Mouse (Mus musculus): ENCODE measurements at regions not wholly inside any gene's neighbourhood (a gene's known extent, or its start where the extent isn't known, plus 50 kb on each side); places are given as distances from the start of the nearest gene placed in this dataset.

DNA sequence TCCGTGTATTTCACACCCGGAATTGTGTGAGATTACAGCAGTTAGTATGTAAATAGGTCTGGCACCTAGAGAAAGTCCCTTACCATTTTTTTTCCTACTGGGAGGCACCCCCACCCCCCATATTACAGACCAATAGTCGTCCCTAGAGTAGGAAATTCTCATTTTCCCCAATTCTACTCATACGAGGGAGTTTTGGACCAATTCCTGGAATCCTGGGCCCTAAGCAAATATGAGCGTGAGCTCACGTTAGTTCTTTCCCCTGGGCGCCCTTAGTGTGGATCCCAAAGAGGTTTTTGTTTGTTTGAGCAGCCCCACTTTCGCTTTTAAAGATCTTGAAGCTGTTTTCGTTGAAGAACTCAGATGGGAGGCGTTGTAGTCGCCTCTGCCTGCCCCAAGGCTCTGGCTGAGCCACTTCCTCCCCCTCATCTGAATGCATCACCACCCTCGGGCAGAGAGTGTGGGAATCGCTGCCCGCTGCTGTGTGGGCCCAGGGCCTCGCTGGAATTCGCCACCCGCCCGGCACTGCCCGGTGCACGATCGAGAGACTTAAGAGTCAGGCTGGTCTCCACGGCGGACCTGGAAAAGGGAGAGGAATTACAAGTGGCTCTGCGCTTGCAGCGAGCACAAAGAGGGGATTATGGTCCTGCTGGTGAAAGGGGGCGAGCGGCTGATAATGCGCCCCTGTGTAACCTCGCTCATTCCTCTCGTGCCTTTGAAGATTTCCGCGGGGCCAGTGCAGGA, 80.6 kb upstream of the Akt3 start:
- no peaks in the 10 kb centered on the region for H3K9me3 ChIP-seq (replicated peaks; ENCODE audit: control insufficient read depth, low read length)
- 0 out of 2 replicates have a peak, but pooled peaks cover 2% of the 10 kb centered on the region for H3K4me1 ChIP-seq (ENCODE audit: control insufficient read depth, insufficient read depth, low read length)
- peak overlapping the region; percentile 74 for H3K9ac ChIP-seq (ENCODE audit: low read length)
- H3K27me3 ChIP-seq (ENCODE audit: control insufficient read depth, insufficient read depth, low read length), result no peaks in the 10 kb centered on the region
- H3K27ac ChIP-seq (ENCODE audit: low read length), result 0 out of 2 replicates have a peak overlapping the region, but pooled peaks have one; percentile 6
- 5% methylated on average over 32 of the region's 32 CpGs for WGBS
- no peaks in the 10 kb centered on the region for H3K36me3 ChIP-seq (ENCODE audit: control insufficient read depth, insufficient read depth, low read length)
- H3K4me2 ChIP-seq (ENCODE audit: low read depth, low read length), result peak overlapping the region; percentile 86
- ATAC-seq (ENCODE audit: insufficient read depth, low FRiP score), result peak; percentile 77; the same call in 1 of the 2 replicates
- peak overlapping the region; percentile 53 for H3K4me3 ChIP-seq (replicated peaks; ENCODE audit: low read length)

- no peaks in the 10 kb centered on the region for H3K9me3 ChIP-seq (replicated peaks; ENCODE audit: control insufficient read depth, low read length)
- no peak for ATAC-seq (ENCODE audit: insufficient read depth, low FRiP score)
- no peak overlapping the region for H3K4me2 ChIP-seq (ENCODE audit: low read depth, low read length)
- H3K9ac ChIP-seq (ENCODE audit: low read length), result no peak overlapping the region
- H3K4me1 ChIP-seq (ENCODE audit: control insufficient read depth, insufficient read depth, low read length), result no peaks in the 10 kb centered on the region
- no peaks in the 10 kb centered on the region for H3K36me3 ChIP-seq (ENCODE audit: control insufficient read depth, insufficient read depth, low read length)
- H3K27me3 ChIP-seq (ENCODE audit: control insufficient read depth, insufficient read depth, low read length), result no peaks in the 10 kb centered on the region
- H3K4me3 ChIP-seq (replicated peaks; ENCODE audit: low read length), result no peak overlapping the region
- no peak overlapping the region for H3K27ac ChIP-seq (ENCODE audit: low read length)
Observed at GRCm38 (mm10) chr1:177337756-177338155, 79.8 kb upstream of the Akt3 start.

DNA sequence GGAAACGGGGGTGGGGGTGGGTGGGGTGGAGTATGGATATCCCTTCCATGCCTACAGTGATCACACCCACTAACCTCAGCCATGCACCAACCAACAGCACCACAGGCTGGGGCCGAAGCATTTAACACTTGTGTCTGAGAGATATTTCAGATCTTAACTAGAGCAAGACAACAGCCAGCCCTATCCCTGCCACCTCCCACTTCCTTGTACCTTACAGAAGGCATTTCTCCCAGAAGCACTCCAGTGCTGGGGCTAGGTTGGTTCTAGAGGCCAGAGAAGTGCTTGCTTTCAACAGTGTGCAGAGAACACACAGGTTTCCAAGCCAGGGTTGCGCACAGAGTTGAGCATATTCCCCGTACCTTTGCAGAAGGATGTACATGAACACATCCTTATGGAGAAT, 79.1 kb upstream of the Akt3 start:
- Histone ChIP-seq H3K27me3 (ENCODE audit: control insufficient read depth, insufficient read depth, low read length) (no peaks in the 10 kb centered on the region), H3K27ac (ENCODE audit: low read length) (no peak overlapping the region), H3K9me3 (replicated peaks; ENCODE audit: control insufficient read depth, low read length) (no peaks in the 10 kb centered on the region), H3K9ac (ENCODE audit: low read length) (no peak overlapping the region), H3K36me3 (ENCODE audit: control insufficient read depth, insufficient read depth, low read length) (no peaks in the 10 kb centered on the region), H3K4me1 (ENCODE audit: control insufficient read depth, insufficient read depth, low read length) (no peaks in the 10 kb centered on the region), H3K4me3 (replicated peaks; ENCODE audit: low read length) (no peak overlapping the region), H3K4me2 (ENCODE audit: low read depth, low read length) (no peak overlapping the region)
- no peak for ATAC-seq (ENCODE audit: insufficient read depth, low FRiP score)
- WGBS, result 84% methylated on average over 4 of the region's 4 CpGs

DNA sequence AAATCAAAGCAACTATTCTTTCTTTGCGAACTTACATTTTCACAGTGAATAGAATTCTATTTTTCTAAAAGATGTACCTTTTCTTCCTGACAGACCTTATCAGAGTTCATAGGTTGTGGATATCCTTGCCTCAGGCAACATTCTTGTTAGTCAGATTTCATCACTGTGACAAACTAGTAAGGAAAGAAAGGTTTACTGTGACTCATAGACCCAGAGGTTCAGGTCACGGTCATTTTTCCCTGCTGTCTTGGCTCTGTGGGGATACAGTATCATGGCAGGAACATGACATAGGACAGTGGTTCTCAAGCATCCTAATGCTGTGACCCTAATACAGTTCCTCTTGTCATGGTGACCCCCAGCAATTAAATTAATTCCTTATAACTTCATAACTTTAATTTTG, 78.4 kb upstream of the Akt3 start:
- Histone ChIP-seq H3K4me1 (ENCODE audit: control insufficient read depth, insufficient read depth, low read length) (no peaks in the 10 kb centered on the region), H3K27me3 (ENCODE audit: control insufficient read depth, insufficient read depth, low read length) (no peaks in the 10 kb centered on the region), H3K4me3 (replicated peaks; ENCODE audit: low read length) (no peak overlapping the region), H3K36me3 (ENCODE audit: control insufficient read depth, insufficient read depth, low read length) (no peaks in the 10 kb centered on the region), H3K27ac (ENCODE audit: low read length) (no peak overlapping the region), H3K4me2 (ENCODE audit: low read depth, low read length) (no peak overlapping the region), H3K9ac (ENCODE audit: low read length) (no peak overlapping the region), H3K9me3 (replicated peaks; ENCODE audit: control insufficient read depth, low read length) (no peaks in the 10 kb centered on the region)
- no peak for ATAC-seq (ENCODE audit: insufficient read depth, low FRiP score)
- 84% methylated on average over 2 of the region's 2 CpGs for WGBS

DNA sequence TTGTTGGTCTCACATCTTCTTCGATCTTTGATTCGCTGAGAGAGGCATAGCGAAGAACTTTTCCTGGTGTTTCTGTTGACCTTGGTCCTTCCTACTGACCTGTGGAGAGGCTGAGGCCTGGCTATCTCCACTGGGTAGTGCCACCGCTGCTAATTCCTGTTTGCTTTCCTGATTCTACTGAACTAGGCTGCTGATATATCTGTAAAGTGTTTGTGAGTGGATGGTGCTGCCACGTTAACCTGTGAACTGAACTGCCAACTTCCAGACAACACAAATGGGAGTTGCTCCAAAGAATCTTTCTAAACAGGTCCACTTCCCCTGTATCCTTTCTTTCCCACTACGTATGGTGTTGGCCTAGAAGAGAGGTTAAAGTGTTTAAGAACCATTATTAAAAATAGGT, 78.0 kb upstream of the Akt3 start:
- ATAC-seq (ENCODE audit: insufficient read depth, low FRiP score), result no peak
- H3K9me3 ChIP-seq (replicated peaks; ENCODE audit: control insufficient read depth, low read length), result no peaks in the 10 kb centered on the region
- no peaks in the 10 kb centered on the region for H3K4me1 ChIP-seq (ENCODE audit: control insufficient read depth, insufficient read depth, low read length)
- 85% methylated on average over 6 of the region's 6 CpGs for WGBS
- no peak overlapping the region for H3K9ac ChIP-seq (ENCODE audit: low read length)
- no peak overlapping the region for H3K4me3 ChIP-seq (replicated peaks; ENCODE audit: low read length)
- no peaks in the 10 kb centered on the region for H3K27me3 ChIP-seq (ENCODE audit: control insufficient read depth, insufficient read depth, low read length)
- no peak overlapping the region for H3K4me2 ChIP-seq (ENCODE audit: low read depth, low read length)
- H3K27ac ChIP-seq (ENCODE audit: low read length), result no peak overlapping the region
- H3K36me3 ChIP-seq (ENCODE audit: control insufficient read depth, insufficient read depth, low read length), result no peaks in the 10 kb centered on the region

DNA sequence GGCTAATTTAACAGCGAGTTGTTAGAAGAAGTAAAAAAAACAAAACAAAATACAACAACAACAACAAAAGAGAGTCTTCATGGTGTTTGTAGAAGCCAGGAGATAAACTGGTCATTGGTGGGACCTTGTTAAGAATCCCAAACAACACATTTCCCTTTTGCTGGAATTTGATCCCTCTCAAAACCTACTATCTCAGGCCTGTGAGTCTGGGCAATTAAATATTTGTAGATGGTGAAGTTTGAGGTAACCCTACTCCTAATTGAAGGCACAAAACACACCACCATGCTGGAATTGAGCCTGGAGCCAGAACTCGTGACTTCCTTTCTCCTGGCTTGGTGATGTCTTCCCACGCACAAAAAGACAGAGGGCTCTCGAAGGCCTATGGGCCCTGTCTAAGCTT, 65.4 kb upstream of the Akt3 start:
- 60% methylated on average over 4 of the region's 4 CpGs for WGBS
- peak overlapping the region; percentile 53 for H3K4me3 ChIP-seq (replicated peaks; ENCODE audit: low read length)

DNA sequence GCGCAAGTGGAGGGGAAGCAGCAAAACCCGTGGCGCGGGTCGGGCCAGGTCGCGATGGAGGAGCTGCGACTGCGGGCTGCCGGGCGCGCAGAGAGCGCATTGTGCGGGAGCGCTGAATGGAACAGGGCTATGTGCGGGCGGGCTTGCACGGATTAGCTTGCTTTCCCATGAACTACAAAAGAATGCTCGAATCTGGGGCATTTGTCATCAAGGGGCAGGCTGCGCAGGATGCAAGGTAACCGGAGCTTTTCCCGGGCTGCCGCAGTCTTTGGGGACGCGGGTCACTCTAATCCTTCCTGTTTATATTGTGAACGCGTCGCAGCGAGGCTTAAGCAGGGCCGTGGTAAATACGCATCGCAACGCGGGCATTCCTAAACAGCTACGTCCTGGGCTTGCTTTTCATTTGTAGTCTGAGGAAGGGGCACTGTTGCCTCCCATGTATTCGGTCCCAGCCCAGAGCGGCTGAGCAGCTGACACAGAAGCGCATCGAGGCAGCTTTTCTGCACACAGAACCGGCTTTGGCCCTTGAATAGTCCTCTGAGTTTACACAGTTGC, 64.8 kb upstream of the Akt3 start:
- peak overlapping the region; percentile 57 for H3K9ac ChIP-seq (ENCODE audit: low read length)
- H3K36me3 ChIP-seq (ENCODE audit: control insufficient read depth, insufficient read depth, low read length), result no peaks in the 10 kb centered on the region
- no peak for ATAC-seq (ENCODE audit: insufficient read depth, low FRiP score)
- no peaks in the 10 kb centered on the region for H3K9me3 ChIP-seq (replicated peaks; ENCODE audit: control insufficient read depth, low read length)
- no peaks in the 10 kb centered on the region for H3K27me3 ChIP-seq (ENCODE audit: control insufficient read depth, insufficient read depth, low read length)
- peak overlapping the region; percentile 95 for H3K4me2 ChIP-seq (ENCODE audit: low read depth, low read length)
- H3K27ac ChIP-seq (ENCODE audit: low read length), result no peak overlapping the region
- 0 out of 2 replicates have a peak, but pooled peaks cover 2% of the 10 kb centered on the region for H3K4me1 ChIP-seq (ENCODE audit: control insufficient read depth, insufficient read depth, low read length)
- WGBS, result under 1% methylated on average over 40 of the region's 40 CpGs
- H3K4me3 ChIP-seq (replicated peaks; ENCODE audit: low read length), result peak overlapping the region; percentile 53

More for the DNA sequence above, 65.4 kb upstream of the Akt3 start:
- no peaks in the 10 kb centered on the region for H3K9me3 ChIP-seq (replicated peaks; ENCODE audit: control insufficient read depth, low read length)
- no peak overlapping the region for H3K27ac ChIP-seq (ENCODE audit: low read length)
- H3K36me3 ChIP-seq (ENCODE audit: control insufficient read depth, insufficient read depth, low read length), result no peaks in the 10 kb centered on the region
- ATAC-seq (ENCODE audit: insufficient read depth, low FRiP score), result no peak
- 0 out of 2 replicates have a peak, but pooled peaks cover 2% of the 10 kb centered on the region for H3K4me1 ChIP-seq (ENCODE audit: control insufficient read depth, insufficient read depth, low read length)
- no peaks in the 10 kb centered on the region for H3K27me3 ChIP-seq (ENCODE audit: control insufficient read depth, insufficient read depth, low read length)
- no peak overlapping the region for H3K9ac ChIP-seq (ENCODE audit: low read length)
- H3K4me2 ChIP-seq (ENCODE audit: low read depth, low read length), result peak overlapping the region; percentile 95

- no peak for ATAC-seq (ENCODE audit: insufficient read depth, low FRiP score)
- Histone ChIP-seq H3K4me3 (replicated peaks; ENCODE audit: low read length) (peak overlapping the region; percentile 53), H3K9ac (ENCODE audit: low read length) (peak overlapping the region; percentile 57)
Observed at GRCm38 (mm10) chr1:177322307-177322685, 64.3 kb upstream of the Akt3 start.

GRCm38 (mm10) chr1:177321655-177322306, 63.8 kb upstream of the Akt3 start:
- Histone ChIP-seq H3K4me3 (replicated peaks; ENCODE audit: low read length) (no peak overlapping the region), H3K27me3 (ENCODE audit: control insufficient read depth, insufficient read depth, low read length) (no peaks in the 10 kb centered on the region), H3K4me1 (ENCODE audit: control insufficient read depth, insufficient read depth, low read length) (0 out of 2 replicates have a peak, but pooled peaks cover 2% of the 10 kb centered on the region), H3K36me3 (ENCODE audit: control insufficient read depth, insufficient read depth, low read length) (no peaks in the 10 kb centered on the region), H3K4me2 (ENCODE audit: low read depth, low read length) (peak overlapping the region; percentile 95; the same call in 1 of the 2 replicates), H3K9me3 (replicated peaks; ENCODE audit: control insufficient read depth, low read length) (no peaks in the 10 kb centered on the region), H3K9ac (ENCODE audit: low read length) (no peak overlapping the region), H3K27ac (ENCODE audit: low read length) (no peak overlapping the region)
- WGBS, result 54% methylated on average over 5 of the region's 5 CpGs
- no peak for ATAC-seq (ENCODE audit: insufficient read depth, low FRiP score)

More at GRCm38 (mm10) chr1:177322307-177322685, 64.3 kb upstream of the Akt3 start:
- no peaks in the 10 kb centered on the region for H3K9me3 ChIP-seq (replicated peaks; ENCODE audit: control insufficient read depth, low read length)
- WGBS, result 11% methylated on average over 6 of the region's 6 CpGs
- H3K4me2 ChIP-seq (ENCODE audit: low read depth, low read length), result peak overlapping the region; percentile 95
- H3K27me3 ChIP-seq (ENCODE audit: control insufficient read depth, insufficient read depth, low read length), result no peaks in the 10 kb centered on the region
- no peaks in the 10 kb centered on the region for H3K36me3 ChIP-seq (ENCODE audit: control insufficient read depth, insufficient read depth, low read length)
- no peak overlapping the region for H3K27ac ChIP-seq (ENCODE audit: low read length)
- 0 out of 2 replicates have a peak, but pooled peaks cover 2% of the 10 kb centered on the region for H3K4me1 ChIP-seq (ENCODE audit: control insufficient read depth, insufficient read depth, low read length)

All from stomach, embryonic 16.5 days (tissue).